Mouse (Mus musculus) adrenal gland, adult (tissue): ENCODE data around the gene H3f3b.

Source experiments
- DNase-seq, 2 experiments: peaks; one replicate each; pipeline ENCODE4 v3.0.0; 2022 to 2023; ENCODE audit warnings: low spot score in 1 of 2; ENCODE audit not compliant: inconsistent age in 2 of 2

The H3f3b gene

GRCm38 (mm10) chr11:116027756-116028155 is at the start of gene H3f3b:
Gene H3f3b (minus strand): TSS chr11:116027962.
- peak in 1 of 2 experiments; percentile 61 for DNase-seq

GRCm38 (mm10) chr11:116076836-116077235 is 49.1 kb upstream of the H3f3b start:
- peak in 1 of 2 experiments; percentile 38 for DNase-seq

- DNase-seq = no peak
Measured at GRCm38 (mm10) chr11:116076266-116076540, 48.4 kb upstream of the H3f3b start.

- peak; percentile 43 to 79 for DNase-seq
Measured at GRCm38 (mm10) chr11:116075539-116076265, 47.9 kb upstream of the H3f3b start.

GRCm38 (mm10) chr11:116074436-116074991 is 46.8 kb upstream of the H3f3b start:
- DNase-seq = no peak

- no peak for DNase-seq
Measured at GRCm38 (mm10) chr11:116072608-116073007, 44.8 kb upstream of the H3f3b start.

- DNase-seq = peak in 1 of 2 experiments; percentile 53
Measured at GRCm38 (mm10) chr11:116071510-116071909, 43.7 kb upstream of the H3f3b start.

GRCm38 (mm10) chr11:116065345-116065744 is 37.6 kb upstream of the H3f3b start:
- DNase-seq = no peak

- DNase-seq = peak in 1 of 2 experiments; percentile 68
Measured at GRCm38 (mm10) chr11:116064187-116064867, 36.6 kb upstream of the H3f3b start.

GRCm38 (mm10) chr11:116063562-116063961 is 35.8 kb upstream of the H3f3b start:
- no peak for DNase-seq

- no peak for DNase-seq
Measured at GRCm38 (mm10) chr11:116062521-116062920, 34.8 kb upstream of the H3f3b start.

- DNase-seq = no peak
Measured at GRCm38 (mm10) chr11:116061641-116062415, 34.1 kb upstream of the H3f3b start.

GRCm38 (mm10) chr11:116060596-116060995 is 32.8 kb upstream of the H3f3b start:
- no peak for DNase-seq

- no peak for DNase-seq
Measured at GRCm38 (mm10) chr11:116059691-116060025, 31.9 kb upstream of the H3f3b start.

GRCm38 (mm10) chr11:116058868-116059690 is 31.3 kb upstream of the H3f3b start:
- DNase-seq = no peak

GRCm38 (mm10) chr11:116058022-116058614 is 30.4 kb upstream of the H3f3b start:
- DNase-seq = no peak

- no peak for DNase-seq
Measured at GRCm38 (mm10) chr11:116057237-116057881, 29.6 kb upstream of the H3f3b start.

GRCm38 (mm10) chr11:116055873-116056272 is 28.1 kb upstream of the H3f3b start:
- DNase-seq = no peak

- no peak for DNase-seq
Measured at GRCm38 (mm10) chr11:116053510-116054229, 25.9 kb upstream of the H3f3b start.
